Mouse (Mus musculus) cerebellum, adult 11-12 months (tissue): ENCODE measurements around the gene E2f1.

Source experiments
- DNase-seq: peaks from one replicate; pipeline ENCODE4 v3.0.0; 2022

Gene E2f1

GRCm38 (mm10) chr2:154569836-154570286 is at the start of gene E2f1:
TSS of gene E2f1 (minus strand) at chr2:154569892.
- DNase-seq, result peak; percentile 84

DNA sequence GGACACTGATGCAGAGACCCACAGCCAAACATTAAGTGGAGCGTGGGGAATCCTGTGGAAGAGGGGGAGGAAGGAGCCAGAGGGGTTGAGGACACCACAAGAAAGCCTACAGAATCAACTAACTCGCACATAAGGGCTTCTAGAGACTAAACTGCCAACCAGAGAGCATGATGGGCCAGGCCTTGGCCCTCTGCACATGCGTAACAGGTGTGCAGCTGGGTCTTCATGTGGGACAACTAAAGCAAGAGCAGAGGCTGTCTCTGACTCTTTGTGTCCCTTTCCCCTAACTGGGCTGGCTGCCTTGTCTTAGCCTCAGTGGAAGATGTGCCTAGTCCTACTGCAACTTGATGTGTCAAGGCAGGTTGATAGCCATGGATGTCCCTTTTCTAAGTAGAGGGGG is 47.4 kb upstream of the E2f1 start:
- no peak for DNase-seq

DNA sequence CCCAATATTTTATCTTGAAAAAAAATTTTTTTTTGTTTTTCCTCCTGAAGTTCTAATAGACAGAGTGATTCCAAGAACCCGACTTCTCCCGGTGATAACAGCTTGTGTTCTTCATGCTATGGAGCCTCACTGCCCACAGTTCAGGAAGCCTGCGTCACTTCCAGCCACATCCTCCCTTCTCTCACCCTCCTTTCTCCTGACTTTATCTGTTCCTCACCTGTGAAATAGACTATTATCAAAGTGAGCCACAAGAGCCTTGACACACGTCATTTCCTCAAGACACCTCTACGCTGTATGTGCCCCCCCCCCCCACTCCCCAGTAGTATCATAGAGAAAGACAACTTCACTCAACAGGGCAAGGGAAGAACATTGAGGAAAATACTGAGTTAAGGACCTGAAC is 46.0 kb upstream of the E2f1 start:
- no peak for DNase-seq

DNA sequence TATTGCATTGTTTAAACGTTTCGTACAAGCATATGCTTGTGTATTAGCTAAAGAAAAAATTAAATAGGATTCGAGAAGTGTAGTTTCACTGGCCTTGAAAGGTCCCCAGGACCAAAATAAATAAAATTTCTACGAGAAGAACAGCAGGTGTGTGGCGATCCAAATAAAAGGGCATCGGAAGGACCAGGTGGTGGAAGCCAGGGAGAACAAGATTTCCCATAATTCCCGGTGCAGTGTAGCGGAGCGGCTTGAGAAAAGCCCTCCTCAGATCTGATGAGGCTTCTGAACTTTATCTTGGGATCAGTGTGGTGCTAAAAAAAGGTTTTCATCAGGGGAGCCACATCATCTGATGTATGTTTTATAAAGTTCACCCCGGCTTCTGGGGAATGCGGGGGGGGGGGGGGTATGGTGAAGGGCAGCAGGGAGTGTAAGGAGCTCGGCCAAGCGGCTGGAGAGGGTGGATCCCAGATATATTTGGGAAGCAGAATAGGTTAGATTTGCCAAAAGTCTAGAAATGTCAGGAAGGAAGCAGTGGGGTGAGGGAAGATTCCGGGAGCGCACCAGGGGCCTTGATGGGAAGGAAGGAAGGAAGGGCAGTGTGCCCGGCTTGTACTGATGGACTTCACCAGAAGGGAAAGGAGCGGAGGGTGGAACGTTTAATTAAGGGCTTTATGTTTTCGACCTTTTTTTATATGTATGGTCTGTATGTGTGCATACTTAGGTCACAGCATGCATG is 45.3 kb upstream of the E2f1 start:
- peak; percentile 62 for DNase-seq

DNA sequence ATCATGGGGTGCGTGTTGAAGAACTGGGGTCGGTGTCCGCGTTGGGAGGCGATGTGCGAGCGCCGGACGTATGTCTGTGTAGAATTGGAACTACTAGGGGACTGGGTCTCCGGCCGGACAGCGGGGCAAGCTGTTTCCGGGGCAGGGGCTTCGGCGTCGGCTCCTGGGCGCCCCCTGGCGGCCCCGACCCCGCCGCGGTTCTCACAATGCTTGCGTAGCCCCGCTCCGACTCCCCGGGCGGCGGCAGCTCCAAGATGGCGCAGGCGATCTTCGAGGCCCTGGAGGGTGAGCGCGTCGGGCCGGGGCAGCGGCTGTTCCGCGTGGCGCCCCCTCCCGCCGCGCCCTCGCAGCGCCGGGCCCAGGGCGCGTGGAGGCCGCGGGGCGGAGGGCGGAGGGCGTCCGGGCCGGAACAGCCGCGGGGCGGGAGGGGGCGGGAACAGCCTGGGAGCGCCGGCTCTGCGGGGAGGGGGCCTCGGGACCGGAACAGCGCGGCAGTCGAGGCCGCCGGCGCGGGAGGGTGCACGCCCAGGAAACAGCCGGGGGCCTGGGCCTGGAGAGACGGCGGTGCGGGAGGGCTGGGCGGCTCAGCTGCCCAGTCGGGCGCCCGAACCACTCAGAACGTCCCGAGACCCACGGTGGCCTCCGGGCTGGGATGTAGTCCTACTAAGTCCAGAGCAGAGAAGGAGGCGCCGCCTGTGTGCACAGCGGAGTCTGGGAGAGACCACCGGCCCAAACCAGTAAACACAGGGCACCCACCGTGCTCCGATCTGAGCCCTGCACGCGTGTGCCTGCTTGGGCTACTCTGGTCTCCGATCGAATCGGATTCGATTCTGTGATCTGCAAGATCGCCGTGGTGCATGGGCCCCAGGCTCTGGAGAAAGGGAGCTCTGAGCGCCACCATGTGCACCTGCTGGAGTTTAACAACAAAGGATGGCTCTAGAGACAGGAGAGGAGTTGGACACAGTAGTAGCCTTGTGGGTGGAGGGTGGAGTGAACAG is 43.7 kb upstream of the E2f1 start, which contains the start of the genes Zfp341 and 4930519P11Rik:
Gene Zfp341 (plus strand): TSS at position 180 of the 998 bp plus-strand sequence.
Gene 4930519P11Rik (minus strand): TSS at position 320 of the 998 bp plus-strand sequence.
- DNase-seq, result peak; percentile 89

- no peak for DNase-seq
Observed at GRCm38 (mm10) chr2:154609050-154609767, 39.5 kb upstream of the E2f1 start.

GRCm38 (mm10) chr2:154606965-154607364 is 37.3 kb upstream of the E2f1 start:
- no peak for DNase-seq

DNA sequence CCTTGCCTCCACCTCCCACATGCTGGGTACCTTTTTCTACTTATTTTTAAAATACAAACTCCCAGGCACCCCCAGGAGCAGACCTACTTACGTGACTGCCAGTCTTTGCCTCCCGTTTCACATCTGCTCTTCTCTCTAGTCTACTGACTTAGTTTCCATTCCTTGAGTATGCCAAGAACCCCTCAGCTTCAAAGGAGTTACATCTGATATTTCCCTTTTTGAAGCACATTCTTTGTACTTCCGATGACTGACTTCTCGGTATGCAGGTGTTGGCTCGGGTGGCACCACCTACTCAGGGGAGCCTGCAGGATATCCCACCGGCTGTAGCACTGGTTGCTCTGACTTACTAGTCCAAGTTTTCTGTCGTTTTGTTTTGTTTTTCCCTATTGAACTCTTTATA is 34.5 kb upstream of the E2f1 start:
- no peak for DNase-seq

- DNase-seq, result peak; percentile 98
Observed at GRCm38 (mm10) chr2:154603638-154604153, 34.0 kb upstream of the E2f1 start, which contains the start of gene Pxmp4. TSS of gene Pxmp4 (minus strand) at chr2:154603708.

GRCm38 (mm10) chr2:154603007-154603637 is 33.4 kb upstream of the E2f1 start:
- DNase-seq, result no peak

DNA sequence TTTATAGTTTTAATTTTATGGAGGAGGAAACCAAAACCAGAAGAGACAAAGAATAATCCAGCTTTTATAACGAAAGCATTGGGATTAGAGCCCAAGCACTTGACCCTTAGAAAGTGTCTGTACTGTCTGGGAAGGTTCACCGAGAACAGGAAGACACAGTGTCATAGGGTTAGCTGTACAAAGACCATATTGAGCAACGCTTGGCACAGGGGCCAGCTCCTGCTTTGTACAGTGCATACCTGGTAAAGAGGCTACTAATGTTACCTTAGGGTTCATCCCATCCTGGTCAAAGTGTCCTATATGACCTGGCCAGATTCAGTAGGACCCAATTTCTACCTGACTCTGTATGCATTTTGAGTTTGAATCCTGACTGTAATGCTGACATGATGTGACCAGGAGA is 31.6 kb upstream of the E2f1 start:
- no peak for DNase-seq

GRCm38 (mm10) chr2:154600586-154600985 is 30.9 kb upstream of the E2f1 start:
- no peak for DNase-seq

- no peak for DNase-seq
Observed at GRCm38 (mm10) chr2:154597399-154597798, 27.7 kb upstream of the E2f1 start.

DNA sequence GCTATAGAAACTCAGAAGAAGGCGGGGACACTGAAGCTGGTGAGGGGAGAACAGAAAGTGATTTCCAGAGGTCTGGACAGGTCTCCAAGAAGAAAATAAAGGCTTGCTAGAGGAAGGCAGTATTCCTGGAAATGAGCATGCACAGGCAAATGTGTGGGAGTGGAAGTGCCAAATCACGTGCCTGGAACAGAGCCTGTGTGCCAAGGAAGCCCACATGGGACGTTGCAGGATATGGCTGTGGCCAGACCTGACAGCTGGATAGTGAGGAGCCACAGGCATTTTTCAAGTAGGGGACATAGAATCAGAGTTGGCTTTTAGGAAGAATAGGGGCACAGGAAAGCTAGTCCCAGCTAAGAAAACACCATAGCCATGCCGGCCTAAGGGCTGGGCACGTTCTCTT is 26.1 kb upstream of the E2f1 start:
- DNase-seq, result no peak

GRCm38 (mm10) chr2:154593025-154593424 is 23.3 kb upstream of the E2f1 start:
- no peak for DNase-seq

GRCm38 (mm10) chr2:154591239-154591638 is 21.5 kb upstream of the E2f1 start:
- no peak for DNase-seq

- no peak for DNase-seq
Observed at GRCm38 (mm10) chr2:154589051-154589450, 19.4 kb upstream of the E2f1 start.

GRCm38 (mm10) chr2:154586405-154586804 is 16.7 kb upstream of the E2f1 start:
- no peak for DNase-seq

DNA sequence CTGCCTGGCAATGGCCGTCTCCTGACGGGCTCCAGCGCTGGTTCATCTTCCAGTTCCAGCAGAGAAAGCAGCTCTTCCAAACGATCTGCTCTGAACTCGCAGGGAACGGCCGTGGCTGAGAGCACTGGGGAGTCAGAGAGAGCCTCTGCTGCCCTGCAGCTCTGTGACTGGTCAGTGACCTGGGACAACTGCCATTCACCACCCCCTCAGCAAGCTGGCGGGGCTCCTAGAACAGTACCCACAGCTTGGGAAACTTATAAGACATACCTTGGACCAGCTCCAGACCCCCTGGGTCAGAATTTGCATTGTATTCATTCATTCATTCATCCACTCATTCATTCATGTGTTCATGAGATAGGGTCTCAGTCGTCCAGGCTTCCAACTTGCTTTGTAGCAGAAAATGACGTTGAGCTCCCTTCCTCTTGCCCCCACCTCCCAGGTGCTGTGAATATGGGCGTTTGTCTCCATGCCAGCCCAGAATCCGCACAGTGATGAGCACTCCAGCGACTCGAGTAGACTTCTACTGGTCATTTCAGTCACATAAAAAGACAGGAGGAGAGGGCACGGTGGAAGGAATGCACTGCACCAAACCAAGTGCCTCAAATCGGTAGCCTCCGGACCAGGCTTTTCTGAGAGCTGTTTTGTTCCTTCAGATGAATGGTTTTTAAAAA is 15.4 kb upstream of the E2f1 start:
- peak; percentile 40 for DNase-seq

DNA sequence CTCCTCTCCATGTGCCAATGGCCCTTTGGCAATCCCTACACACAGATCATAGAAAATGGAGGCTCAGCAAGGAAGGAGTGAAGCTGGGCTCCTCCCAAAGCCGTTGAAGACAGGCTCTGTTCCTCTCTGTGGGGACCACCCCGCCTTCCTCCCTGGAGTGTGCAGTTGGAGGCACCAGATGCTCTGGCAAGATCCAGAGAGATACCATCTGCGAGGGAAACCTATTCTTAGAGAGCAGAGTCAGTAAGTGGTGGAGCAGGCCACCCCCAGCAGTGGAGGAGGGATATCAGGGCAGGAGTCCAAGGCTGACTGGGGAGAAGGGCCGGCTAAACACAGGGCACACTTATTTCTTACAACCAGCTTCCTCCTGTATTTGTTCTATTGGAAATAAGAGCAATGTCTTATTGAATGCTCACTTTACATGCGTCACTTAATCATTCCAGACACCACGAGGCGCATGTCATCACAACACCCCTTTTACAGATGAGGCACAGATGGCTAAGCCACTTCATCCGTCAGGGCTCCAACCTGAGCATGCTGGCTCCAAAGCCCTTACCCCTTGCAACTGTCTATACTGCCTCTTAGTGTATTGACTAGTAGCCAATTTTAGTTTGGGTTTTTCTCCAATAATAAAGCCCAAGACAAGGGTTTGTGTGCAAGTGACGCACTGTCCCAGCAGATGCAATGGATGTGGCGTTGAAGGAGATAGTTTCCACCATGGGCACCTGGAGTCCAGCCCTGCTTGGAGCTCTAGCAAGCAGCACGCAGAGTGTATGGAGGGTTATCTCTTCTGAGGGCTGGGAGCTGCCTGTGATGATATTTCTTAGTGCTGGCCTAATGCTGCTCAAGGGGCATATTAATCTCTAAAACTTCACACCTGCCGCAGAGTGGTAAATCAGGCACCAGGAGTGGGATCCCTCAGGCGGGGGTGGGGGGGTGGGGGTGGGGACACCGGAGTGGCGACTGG is 14.5 kb upstream of the E2f1 start:
- DNase-seq, result peak; percentile 86
